Mouse (Mus musculus) heart, postnatal 0 days (tissue): ENCODE data around the gene Lca5l.
A peak's percentile ranks its signal among the peaks of the same experiment; 100 is the strongest.

ENCODE experiments used
- CTCF ChIP-seq: IDR thresholded peaks from 2 replicates; pipeline ENCODE4 v1.5.1; 2016; ENCODE audit warnings: antibody characterized with exemption, control low read depth, low read depth
- EP300 ChIP-seq: IDR thresholded peaks from 2 replicates; pipeline ENCODE4 v1.6.1; 2016; ENCODE audit warnings: antibody characterized with exemption, low read depth

GRCm38 (mm10) chr16:96159091-96159731 is 32.9 kb downstream of the Lca5l start:
- peak; percentile 52 for TF ChIP-seq CTCF
- TF ChIP-seq EP300: no peak
